Mouse (Mus musculus): ENCODE results near the gene Slc2a8.
A peak's percentile ranks its signal among the peaks of the same experiment; 100 is the strongest.
"Not testable (repeated sequence)": the region's sequence is repeated elsewhere in the genome, so short reads cannot be mapped to it uniquely, and the experiment has no call there.

The Slc2a8 gene

GRCm38 (mm10) chr2:32981725-32982271 is at the start of gene Slc2a8:
TSS of gene Slc2a8 (minus strand) at chr2:32982083.
- DNase-seq (ENCODE audit: low spot score), result peak; percentile 87

- no peak for DNase-seq (ENCODE audit: low spot score)
These were observed 43.2 kb upstream of the Slc2a8 start for GRCm38 (mm10) chr2:33025040-33025439.

DNA sequence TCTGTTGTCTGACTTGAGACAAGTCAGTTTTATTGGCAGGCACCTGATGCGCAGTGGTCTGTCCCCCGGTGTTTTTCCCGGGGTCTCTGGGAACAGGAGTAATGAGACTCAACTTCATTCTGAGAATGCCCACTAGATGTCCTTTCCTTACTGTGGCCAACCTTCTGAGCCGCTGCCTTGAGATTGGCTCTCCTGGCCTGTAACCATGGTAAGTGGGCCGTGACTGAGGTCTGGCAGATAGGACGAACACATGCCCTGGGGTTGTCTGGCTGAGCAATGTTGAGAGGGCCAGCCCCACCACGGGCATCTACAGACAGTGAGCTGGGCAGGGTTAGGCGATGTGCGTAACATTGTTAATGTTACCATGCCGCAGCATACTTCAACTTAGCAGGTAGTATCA is 42.7 kb upstream of the Slc2a8 start:
- no peak for DNase-seq (ENCODE audit: low spot score)

- no peak for DNase-seq (ENCODE audit: low spot score)
These were observed 41.0 kb upstream of the Slc2a8 start for GRCm38 (mm10) chr2:33022846-33023245.

DNA sequence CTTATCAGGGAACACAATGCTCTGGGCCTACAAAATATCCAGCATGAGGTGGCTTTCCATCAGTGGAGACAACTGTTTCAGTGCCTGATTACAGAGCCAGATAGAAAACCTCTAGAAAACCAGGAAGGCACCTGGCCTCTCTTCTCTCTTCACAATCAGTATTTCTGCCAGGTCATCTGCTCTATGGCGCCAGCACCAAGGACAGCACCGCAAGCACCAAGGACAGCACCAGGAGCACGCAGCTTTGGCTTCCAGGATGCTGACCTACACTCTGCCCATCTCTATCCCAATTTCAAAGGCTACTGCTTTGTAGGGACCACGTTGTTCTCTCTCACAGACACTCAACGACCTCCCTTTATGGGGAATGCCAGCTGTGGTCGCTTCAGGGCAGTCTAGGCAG is 36.1 kb upstream of the Slc2a8 start:
- no peak for DNase-seq (ENCODE audit: low spot score)

DNA sequence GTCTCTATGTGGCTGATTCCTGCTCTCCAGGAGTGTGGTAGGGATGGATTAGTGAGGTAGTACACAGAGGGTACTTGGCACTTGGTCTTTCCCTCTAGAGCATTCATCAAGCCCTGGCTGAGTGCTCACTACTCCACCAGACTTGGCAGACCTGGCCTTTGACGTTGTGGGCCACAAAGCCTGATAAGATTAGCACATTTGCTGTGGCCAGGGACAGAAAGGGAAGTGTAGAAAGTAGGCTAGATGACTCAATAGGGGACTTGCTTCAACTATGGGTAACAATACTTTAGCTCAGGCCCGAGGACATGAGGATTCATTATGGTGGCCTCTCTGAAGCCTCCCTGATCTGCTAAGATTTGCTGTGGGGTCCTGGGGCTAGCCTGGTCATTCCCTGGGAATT is 35.3 kb upstream of the Slc2a8 start:
- no peak for DNase-seq (ENCODE audit: low spot score)

DNA sequence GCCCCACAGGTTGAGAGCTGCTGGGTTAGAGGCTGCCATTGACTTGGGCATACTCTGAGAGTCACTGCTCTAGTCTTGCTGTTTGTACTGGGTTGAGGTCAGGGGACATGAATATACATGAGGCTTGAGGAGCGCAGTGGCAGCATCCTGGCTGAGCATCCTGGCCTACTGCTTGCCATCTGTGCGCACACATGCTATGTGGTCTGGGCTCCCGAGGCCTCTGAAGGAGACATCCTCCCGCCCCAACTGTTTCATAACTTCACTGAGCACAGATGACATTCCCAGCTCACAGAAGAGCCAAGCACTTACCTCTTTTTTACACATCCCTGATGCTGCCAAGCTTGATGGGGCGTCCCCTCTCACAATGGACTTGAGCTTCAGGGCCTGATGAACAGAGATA is 33.0 kb upstream of the Slc2a8 start:
- no peak for DNase-seq (ENCODE audit: low spot score)

GRCm38 (mm10) chr2:33009055-33009454 is 27.2 kb upstream of the Slc2a8 start:
- DNase-seq (ENCODE audit: low spot score), result not testable (repeated sequence)

DNA sequence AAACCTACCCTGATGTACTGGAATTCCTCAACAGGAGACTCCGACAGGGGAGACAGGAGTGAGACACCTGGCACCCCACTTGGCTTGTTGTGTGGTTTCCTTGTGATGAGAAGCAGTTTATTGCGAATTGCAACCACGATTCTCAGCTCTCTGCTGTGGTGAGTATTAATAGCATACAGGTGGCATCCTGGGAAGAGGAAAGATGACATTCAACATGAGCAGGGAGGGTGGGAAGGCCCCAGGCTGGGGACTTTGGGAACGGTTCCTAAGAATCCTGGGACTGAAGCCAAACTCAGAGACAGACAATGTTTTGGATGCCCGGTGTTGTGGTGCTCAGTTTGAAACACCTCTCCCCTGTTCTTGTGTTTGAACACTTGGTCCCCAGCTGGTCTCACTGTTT is 23.2 kb upstream of the Slc2a8 start:
- DNase-seq (ENCODE audit: low spot score), result no peak

- no peak for DNase-seq (ENCODE audit: low spot score)
These were observed 20.3 kb upstream of the Slc2a8 start for GRCm38 (mm10) chr2:33002144-33002543.

GRCm38 (mm10) chr2:32999752-33000151 is 17.9 kb upstream of the Slc2a8 start:
- DNase-seq (ENCODE audit: low spot score), result no peak

DNA sequence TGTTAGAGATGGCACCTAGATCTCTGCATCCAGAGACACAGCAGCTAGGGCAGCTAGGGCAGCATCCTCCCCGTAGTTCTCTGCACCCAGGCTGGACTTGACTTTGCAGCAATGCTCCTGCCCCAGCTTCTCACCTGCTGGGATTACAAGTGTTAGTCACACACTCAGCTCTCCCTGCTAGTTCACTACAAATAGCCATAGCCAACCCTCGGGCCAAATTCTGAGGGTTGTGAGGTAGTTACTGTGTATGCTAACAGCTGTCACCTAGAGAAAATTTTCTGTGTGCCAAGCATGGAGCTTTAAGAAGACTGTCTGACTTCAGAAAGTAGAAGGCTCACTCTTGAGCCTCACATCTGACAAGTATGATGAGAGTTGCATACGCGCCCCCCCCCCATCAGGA is 15.9 kb upstream of the Slc2a8 start:
- DNase-seq (ENCODE audit: low spot score), result no peak

DNA sequence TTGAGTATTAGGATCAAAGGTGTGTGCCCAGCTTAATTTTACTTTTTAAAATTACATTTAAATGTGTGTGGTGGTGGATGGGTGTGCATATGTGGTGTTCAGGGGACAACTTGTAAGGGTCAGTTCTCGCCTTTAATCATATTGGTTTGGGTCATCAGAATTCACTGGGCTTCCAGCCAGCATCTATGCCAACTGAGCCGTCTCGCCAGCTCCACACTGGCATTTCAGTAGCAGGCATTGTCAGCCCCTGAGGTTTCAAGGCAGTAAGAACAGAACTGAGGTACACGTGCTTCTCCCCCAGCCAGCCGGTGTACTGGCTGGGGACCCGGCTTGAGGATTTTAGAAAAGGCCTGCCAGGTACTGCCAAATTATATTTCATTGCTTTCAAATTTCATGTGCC is 15.2 kb upstream of the Slc2a8 start:
- DNase-seq (ENCODE audit: low spot score), result no peak

- no peak for DNase-seq (ENCODE audit: low spot score)
These were observed 10.2 kb upstream of the Slc2a8 start for GRCm38 (mm10) chr2:32992130-32992529.

GRCm38 (mm10) chr2:32990167-32990832 is 8.4 kb upstream of the Slc2a8 start:
- no peak for DNase-seq (ENCODE audit: low spot score)

- DNase-seq (ENCODE audit: low spot score), result no peak
These were observed 7.5 kb upstream of the Slc2a8 start for GRCm38 (mm10) chr2:32989376-32989775.

DNA sequence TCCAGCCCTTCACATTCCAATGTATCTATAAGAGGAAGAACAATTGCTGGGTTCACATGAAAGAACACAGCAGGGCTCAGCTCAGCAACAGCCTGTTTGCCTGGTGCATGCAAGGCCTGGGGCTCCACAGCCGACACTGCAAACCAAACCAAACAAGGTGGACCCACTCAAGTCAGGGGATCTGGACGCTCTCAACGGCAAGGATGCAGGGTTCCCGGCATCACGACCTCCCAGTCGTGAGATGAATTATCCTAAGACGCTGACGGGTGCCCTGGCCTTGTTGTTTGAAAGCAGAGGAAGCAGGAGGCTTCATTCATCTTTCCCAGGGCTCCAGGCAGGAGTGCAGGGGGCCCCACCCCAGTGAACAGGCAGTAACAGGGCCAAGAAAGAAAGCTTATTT is 4.0 kb upstream of the Slc2a8 start:
- no peak for DNase-seq (ENCODE audit: low spot score)

DNA sequence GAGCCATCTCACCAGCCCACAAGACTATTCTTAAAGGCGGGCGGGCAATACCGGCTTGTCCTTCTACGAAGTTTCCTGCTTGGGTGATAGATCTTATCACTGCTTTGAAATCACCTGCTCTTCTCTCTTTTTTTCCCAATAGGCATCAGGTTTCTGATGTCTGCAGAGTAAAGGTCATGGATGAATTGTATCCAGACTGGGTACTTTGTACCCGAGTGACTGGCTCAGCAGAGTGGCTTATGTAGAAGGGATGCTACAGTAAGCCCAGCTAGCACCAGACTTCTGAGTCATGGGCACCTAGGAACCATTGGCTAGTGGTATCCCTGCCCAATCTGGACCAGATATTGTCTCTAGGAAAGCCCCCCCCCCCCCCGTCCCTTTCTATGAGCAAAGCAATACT is 1.7 kb upstream of the Slc2a8 start:
- no peak for DNase-seq (ENCODE audit: low spot score)

GRCm38 (mm10) chr2:32982700-32983099 is 817 bp upstream of the Slc2a8 start:
- DNase-seq (ENCODE audit: low spot score), result no peak

DNA sequence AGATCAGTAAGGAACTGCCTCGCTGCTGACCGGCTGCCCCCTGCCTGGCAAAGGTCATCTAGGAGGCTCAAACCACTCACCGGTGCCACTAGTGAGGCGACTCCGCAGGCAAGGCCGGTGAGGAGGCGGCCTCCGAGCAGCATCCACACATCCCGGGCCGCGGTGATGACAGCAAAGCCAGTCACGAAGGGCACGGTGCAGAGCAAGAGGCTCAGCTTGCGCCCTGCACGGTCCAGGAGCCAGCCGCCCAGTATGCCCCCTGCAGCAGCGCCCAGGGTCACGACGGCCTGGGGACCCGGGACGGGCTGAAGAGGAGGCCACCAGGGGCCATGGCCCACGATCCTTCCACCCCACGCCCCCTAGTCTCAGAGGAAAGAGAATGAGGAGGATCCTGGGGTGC is 602 bp downstream of the Slc2a8 start:
- no peak for DNase-seq (ENCODE audit: low spot score)

GRCm38 (mm10) chr2:32979675-32980074 is 2.2 kb downstream of the Slc2a8 start:
- no peak for DNase-seq (ENCODE audit: low spot score)

DNA sequence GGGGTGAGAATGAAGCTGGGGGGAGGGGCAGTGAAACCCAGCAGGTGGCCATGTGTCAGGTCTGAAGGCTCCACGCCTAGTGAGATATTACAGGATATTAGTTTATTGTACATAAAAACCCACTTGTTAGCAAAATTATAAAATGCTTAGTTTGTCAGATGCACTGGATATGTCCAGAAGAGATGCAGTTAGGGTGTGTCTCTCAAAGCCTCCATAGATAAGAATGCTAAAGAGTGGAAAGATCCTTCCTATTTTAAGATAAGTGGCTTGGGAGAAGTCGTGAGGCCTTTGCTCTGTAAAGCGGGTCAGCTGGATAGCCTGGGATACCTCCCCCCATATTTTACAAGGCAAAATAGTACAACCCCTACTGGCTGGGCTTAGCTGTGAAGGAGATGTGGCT is 3.2 kb downstream of the Slc2a8 start:
- DNase-seq (ENCODE audit: low spot score), result no peak

DNA sequence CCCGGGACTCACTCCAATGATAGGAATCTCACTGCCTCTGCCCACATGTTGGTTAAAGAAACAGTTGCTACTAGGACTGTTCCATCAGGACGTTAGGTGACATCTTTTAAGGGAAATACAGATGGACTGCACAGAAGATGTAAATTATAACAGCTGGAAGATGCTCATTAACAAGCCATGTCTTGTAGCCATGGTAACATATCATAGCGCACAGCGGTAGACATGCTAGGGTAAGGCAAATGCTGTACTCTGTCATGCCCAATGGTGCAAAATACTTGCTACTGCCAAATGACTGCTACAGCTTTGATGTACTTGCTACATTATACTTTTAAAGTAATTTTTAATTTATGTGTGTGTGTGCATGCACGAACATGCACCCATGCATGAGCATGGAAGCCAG is 4.8 kb downstream of the Slc2a8 start:
- no peak for DNase-seq (ENCODE audit: low spot score)

- DNase-seq (ENCODE audit: low spot score), result no peak
These were observed 7.7 kb downstream of the Slc2a8 start for GRCm38 (mm10) chr2:32974216-32974615.

Data from layer of hippocampus, adult 9-10 months (tissue).